Mouse (Mus musculus) erythroblast, embryonic 14.5 days (primary cell): ENCODE results near the gene Ctcfl.

Experiments used
- GATA1 ChIP-seq: IDR thresholded peaks from 2 replicates; pipeline ENCODE4 v1.6.1; 2012; ENCODE audit warnings: low read length, inconsistent platforms, mixed read lengths
- TAL1 ChIP-seq: IDR thresholded peaks from 3 replicates; pipeline ENCODE4 v1.6.1; 2012; ENCODE audit warnings: low read length, inconsistent platforms, mixed read lengths

DNA sequence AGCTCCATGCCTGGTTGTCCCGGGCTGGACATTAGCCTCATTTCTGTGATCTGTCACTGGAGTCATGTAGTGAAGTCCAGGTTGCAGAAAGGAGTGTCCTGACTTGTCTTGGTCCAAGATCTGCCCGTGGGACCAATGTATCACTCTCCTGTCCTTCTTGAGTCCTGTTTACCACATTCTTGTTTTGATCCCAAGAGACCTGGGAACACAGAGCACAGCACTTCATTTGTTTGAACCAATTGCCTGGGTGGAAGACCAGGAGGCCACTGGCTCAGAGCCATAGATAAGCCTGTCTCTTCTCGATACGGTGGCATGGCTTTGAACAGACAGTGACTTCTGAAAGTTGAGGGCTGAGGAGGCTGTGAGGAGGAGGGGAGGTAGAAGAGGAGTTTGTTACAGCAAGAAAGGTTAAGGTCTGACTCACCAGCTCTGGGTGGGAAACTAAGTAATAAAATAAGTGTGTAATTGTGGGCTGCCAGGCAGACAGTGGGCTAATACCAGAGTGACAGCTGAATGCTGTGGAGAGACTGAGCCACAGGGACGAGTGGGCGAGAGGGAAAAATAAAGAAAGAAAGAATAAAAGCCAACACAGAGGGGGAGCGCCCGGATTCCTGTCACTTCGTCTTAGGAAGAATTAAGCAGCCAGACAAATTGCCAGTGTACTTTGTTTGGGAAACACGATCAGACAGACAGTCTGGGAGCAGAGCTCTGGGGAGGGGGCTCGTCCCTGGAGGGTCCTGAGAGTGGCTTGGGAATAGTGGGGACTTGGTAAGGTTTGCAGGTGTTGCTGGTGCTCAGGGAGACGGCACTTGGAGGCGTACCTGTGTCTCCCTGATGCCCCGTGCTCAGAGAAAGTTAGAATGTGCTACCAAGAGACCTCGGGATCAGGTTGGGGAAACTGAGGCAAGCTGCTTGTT lies 19.3 kb upstream of the Ctcfl start:
- TF ChIP-seq TAL1 (no peak), GATA1 (no peak)
